Mouse (Mus musculus): Measurements from ENCODE around the gene Slc12a7. TPM values are rescaled to one million over a fixed set of nuclear protein-coding genes. Genes with fewer than 3 reads are reported as not detected.
"Not testable (repeated sequence)": the region's sequence is repeated elsewhere in the genome, so short reads cannot be mapped to it uniquely, and the experiment has no call there.

Slc12a7 gene
- polyA plus RNA-seq, 1 experiment from 2014 or later: 28.7 TPM

GRCm38 (mm10) chr13:73696529-73696928 lies 36.4 kb upstream of the Slc12a7 start:
- H3K4me2 ChIP-seq (replicated peaks; ENCODE audit: low read depth, low read length): no peak overlapping the region
- WGBS: 87% methylated on average over 3 of the region's 3 CpGs
- no peak for ATAC-seq (ENCODE audit: low FRiP score, low TSS enrichment)
- H3K9ac ChIP-seq (ENCODE audit: low read depth, low read length): no peak overlapping the region
- H3K4me1 ChIP-seq (ENCODE audit: control insufficient read depth, insufficient read depth, low read length): no peaks in the 10 kb centered on the region
- H3K4me3 ChIP-seq (ENCODE audit: low read length): no peak overlapping the region
- H3K27me3 ChIP-seq (ENCODE audit: control insufficient read depth, insufficient read depth, low read length): no peaks in the 10 kb centered on the region
- no peak overlapping the region for H3K27ac ChIP-seq (ENCODE audit: low read depth, low read length)
- no peaks in the 10 kb centered on the region for H3K9me3 ChIP-seq (ENCODE audit: control insufficient read depth, low read length)
- no peaks in the 10 kb centered on the region for H3K36me3 ChIP-seq (ENCODE audit: control insufficient read depth, insufficient read depth, low read length)

GRCm38 (mm10) chr13:73699714-73700113 lies 33.2 kb upstream of the Slc12a7 start:
- Histone ChIP-seq H3K9me3 (ENCODE audit: control insufficient read depth, low read length) (no peaks in the 10 kb centered on the region), H3K4me1 (ENCODE audit: control insufficient read depth, insufficient read depth, low read length) (no peaks in the 10 kb centered on the region), H3K4me2 (replicated peaks; ENCODE audit: low read depth, low read length) (no peak overlapping the region), H3K4me3 (ENCODE audit: low read length) (no peak overlapping the region), H3K36me3 (ENCODE audit: control insufficient read depth, insufficient read depth, low read length) (no peaks in the 10 kb centered on the region), H3K27me3 (ENCODE audit: control insufficient read depth, insufficient read depth, low read length) (no peaks in the 10 kb centered on the region), H3K9ac (ENCODE audit: low read depth, low read length) (no peak overlapping the region), H3K27ac (ENCODE audit: low read depth, low read length) (no peak overlapping the region)
- ATAC-seq (ENCODE audit: low FRiP score, low TSS enrichment): no peak
- 92% methylated on average over 6 of the region's 6 CpGs for WGBS

GRCm38 (mm10) chr13:73700554-73700953 lies 32.3 kb upstream of the Slc12a7 start:
- H3K9ac ChIP-seq (ENCODE audit: low read depth, low read length): no peak overlapping the region
- H3K27ac ChIP-seq (ENCODE audit: low read depth, low read length): no peak overlapping the region
- H3K4me2 ChIP-seq (replicated peaks; ENCODE audit: low read depth, low read length): no peak overlapping the region
- 90% methylated on average over 12 of the region's 12 CpGs for WGBS
- H3K36me3 ChIP-seq (ENCODE audit: control insufficient read depth, insufficient read depth, low read length): no peaks in the 10 kb centered on the region
- H3K9me3 ChIP-seq (ENCODE audit: control insufficient read depth, low read length): no peaks in the 10 kb centered on the region
- no peak for ATAC-seq (ENCODE audit: low FRiP score, low TSS enrichment)
- H3K4me1 ChIP-seq (ENCODE audit: control insufficient read depth, insufficient read depth, low read length): no peaks in the 10 kb centered on the region
- no peak overlapping the region for H3K4me3 ChIP-seq (ENCODE audit: low read length)
- no peaks in the 10 kb centered on the region for H3K27me3 ChIP-seq (ENCODE audit: control insufficient read depth, insufficient read depth, low read length)

- Histone ChIP-seq H3K4me1 (ENCODE audit: control insufficient read depth, insufficient read depth, low read length) (no peaks in the 10 kb centered on the region), H3K36me3 (ENCODE audit: control insufficient read depth, insufficient read depth, low read length) (no peaks in the 10 kb centered on the region), H3K27me3 (ENCODE audit: control insufficient read depth, insufficient read depth, low read length) (no peaks in the 10 kb centered on the region), H3K9me3 (ENCODE audit: control insufficient read depth, low read length) (no peaks in the 10 kb centered on the region), H3K9ac (ENCODE audit: low read depth, low read length) (no peak overlapping the region), H3K27ac (ENCODE audit: low read depth, low read length) (no peak overlapping the region), H3K4me3 (ENCODE audit: low read length) (no peak overlapping the region), H3K4me2 (replicated peaks; ENCODE audit: low read depth, low read length) (no peak overlapping the region)
- WGBS: 78% methylated on average over 9 of the region's 9 CpGs
- no peak for ATAC-seq (ENCODE audit: low FRiP score, low TSS enrichment)
Observed at GRCm38 (mm10) chr13:73701161-73701883, 31.6 kb upstream of the Slc12a7 start.

GRCm38 (mm10) chr13:73702776-73703175 lies 30.1 kb upstream of the Slc12a7 start:
- H3K4me2 ChIP-seq (replicated peaks; ENCODE audit: low read depth, low read length): no peak overlapping the region
- H3K9me3 ChIP-seq (ENCODE audit: control insufficient read depth, low read length): no peaks in the 10 kb centered on the region
- ATAC-seq (ENCODE audit: low FRiP score, low TSS enrichment): no peak
- no peak overlapping the region for H3K4me3 ChIP-seq (ENCODE audit: low read length)
- 86% methylated on average over 4 of the region's 4 CpGs for WGBS
- no peak overlapping the region for H3K27ac ChIP-seq (ENCODE audit: low read depth, low read length)
- no peak overlapping the region for H3K9ac ChIP-seq (ENCODE audit: low read depth, low read length)
- H3K4me1 ChIP-seq (ENCODE audit: control insufficient read depth, insufficient read depth, low read length): no peaks in the 10 kb centered on the region
- no peaks in the 10 kb centered on the region for H3K36me3 ChIP-seq (ENCODE audit: control insufficient read depth, insufficient read depth, low read length)
- no peaks in the 10 kb centered on the region for H3K27me3 ChIP-seq (ENCODE audit: control insufficient read depth, insufficient read depth, low read length)

GRCm38 (mm10) chr13:73703486-73703885 lies 29.4 kb upstream of the Slc12a7 start:
- H3K4me2 ChIP-seq (replicated peaks; ENCODE audit: low read depth, low read length); H3K9me3 ChIP-seq (ENCODE audit: control insufficient read depth, low read length); ATAC-seq (ENCODE audit: low FRiP score, low TSS enrichment); H3K27me3 ChIP-seq (ENCODE audit: control insufficient read depth, insufficient read depth, low read length); H3K4me3 ChIP-seq (ENCODE audit: low read length); H3K4me1 ChIP-seq (ENCODE audit: control insufficient read depth, insufficient read depth, low read length); H3K9ac ChIP-seq (ENCODE audit: low read depth, low read length); H3K36me3 ChIP-seq (ENCODE audit: control insufficient read depth, insufficient read depth, low read length); H3K27ac ChIP-seq (ENCODE audit: low read depth, low read length): not testable (repeated sequence)
- WGBS: 73% methylated on average over 4 of the region's 4 CpGs

- H3K4me3 ChIP-seq (ENCODE audit: low read length): no peak within 1 kb of the TSS
- H3K36me3 ChIP-seq (ENCODE audit: control insufficient read depth, insufficient read depth, low read length): no peaks in the 10 kb centered on the region
- H3K9me3 ChIP-seq (ENCODE audit: control insufficient read depth, low read length): no peaks in the 10 kb centered on the region
- 89% methylated on average over 7 of the region's 7 CpGs for WGBS
- no peak within 1 kb of the TSS for H3K4me2 ChIP-seq (replicated peaks; ENCODE audit: low read depth, low read length)
- H3K4me1 ChIP-seq (ENCODE audit: control insufficient read depth, insufficient read depth, low read length): no peaks in the 10 kb centered on the region
- H3K27ac ChIP-seq (ENCODE audit: low read depth, low read length): no peak within 1 kb of the TSS
- no peak within 1 kb of the TSS for H3K9ac ChIP-seq (ENCODE audit: low read depth, low read length)
- ATAC-seq (ENCODE audit: low FRiP score, low TSS enrichment): no peak
- H3K27me3 ChIP-seq (ENCODE audit: control insufficient read depth, insufficient read depth, low read length): no peaks in the 10 kb centered on the region
Observed at GRCm38 (mm10) chr13:73704694-73705325, 28.1 kb upstream of the Slc12a7 start, which contains the start of gene Slc6a19. TSS of gene Slc6a19 (minus strand) at chr13:73704865.

GRCm38 (mm10) chr13:73709491-73709890 lies 23.4 kb upstream of the Slc12a7 start:
- H3K9me3 ChIP-seq (ENCODE audit: control insufficient read depth, low read length): no peaks in the 10 kb centered on the region
- no peak for ATAC-seq (ENCODE audit: low FRiP score, low TSS enrichment)
- WGBS: 51% methylated on average over 6 of the region's 6 CpGs

GRCm38 (mm10) chr13:73711221-73711620 lies 21.7 kb upstream of the Slc12a7 start:
- no peak for ATAC-seq (ENCODE audit: low FRiP score, low TSS enrichment)
- Histone ChIP-seq H3K27ac (ENCODE audit: low read depth, low read length) (no peak overlapping the region), H3K4me3 (ENCODE audit: low read length) (no peak overlapping the region), H3K9ac (ENCODE audit: low read depth, low read length) (no peak overlapping the region), H3K9me3 (ENCODE audit: control insufficient read depth, low read length) (no peaks in the 10 kb centered on the region), H3K4me1 (ENCODE audit: control insufficient read depth, insufficient read depth, low read length) (no peaks in the 10 kb centered on the region), H3K4me2 (replicated peaks; ENCODE audit: low read depth, low read length) (no peak overlapping the region), H3K27me3 (ENCODE audit: control insufficient read depth, insufficient read depth, low read length) (no peaks in the 10 kb centered on the region), H3K36me3 (ENCODE audit: control insufficient read depth, insufficient read depth, low read length) (no peaks in the 10 kb centered on the region)
- 78% methylated on average over 5 of the region's 5 CpGs for WGBS

More at GRCm38 (mm10) chr13:73709491-73709890, 23.4 kb upstream of the Slc12a7 start:
- Histone ChIP-seq H3K9ac (ENCODE audit: low read depth, low read length) (no peak overlapping the region), H3K36me3 (ENCODE audit: control insufficient read depth, insufficient read depth, low read length) (no peaks in the 10 kb centered on the region), H3K4me1 (ENCODE audit: control insufficient read depth, insufficient read depth, low read length) (no peaks in the 10 kb centered on the region), H3K27ac (ENCODE audit: low read depth, low read length) (no peak overlapping the region), H3K4me3 (ENCODE audit: low read length) (no peak overlapping the region), H3K27me3 (ENCODE audit: control insufficient read depth, insufficient read depth, low read length) (no peaks in the 10 kb centered on the region), H3K4me2 (replicated peaks; ENCODE audit: low read depth, low read length) (no peak overlapping the region)

Data from kidney, embryonic 14.5 days (tissue).